Mouse (Mus musculus): ENCODE measurements around the gene Prkn. TPM values are rescaled to one million over a fixed set of nuclear protein-coding genes. Genes with fewer than 3 reads are reported as not detected.

Gene Prkn
- polyA plus RNA-seq, 1 experiment from 2014 or later: 3.2 TPM

GRCm38 (mm10) chr17:11230604-11231395, 390.6 kb downstream of the Prkn start:
- Histone ChIP-seq H3K79me2 (ENCODE audit: inconsistent target) (no peaks in the 10 kb centered on the region), H3K36me3 (ENCODE audit: inconsistent target) (no peaks in the 10 kb centered on the region), H3K4me3 (ENCODE audit: inconsistent target) (no peak overlapping the region), H3K27ac (no peak overlapping the region)
- WGBS (ENCODE audit: missing documents): 73% methylated on average over 12 of the region's 12 CpGs

DNA sequence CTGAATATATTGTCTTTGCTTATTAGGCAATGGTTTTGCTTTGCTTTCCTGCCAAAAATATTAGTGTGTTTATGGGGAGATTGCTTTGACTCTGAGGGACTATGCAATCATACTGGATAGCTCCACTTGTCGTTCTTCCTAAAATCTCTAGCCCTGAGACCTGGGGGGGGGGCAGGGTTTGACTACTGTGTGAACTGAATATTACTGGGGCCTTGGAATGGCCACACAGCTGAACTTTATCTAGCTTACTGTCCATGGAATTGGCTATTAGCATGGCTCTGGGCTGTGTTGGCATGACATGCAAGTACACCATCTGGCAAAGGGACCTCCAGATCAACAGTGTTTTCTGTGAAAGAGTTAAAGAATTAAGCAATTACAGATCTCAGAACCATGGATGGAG, 395.1 kb downstream of the Prkn start:
- 83% methylated on average over 1 of the region's 1 CpGs for WGBS (ENCODE audit: missing documents)
- H3K36me3 ChIP-seq (ENCODE audit: inconsistent target): no peaks in the 10 kb centered on the region

DNA sequence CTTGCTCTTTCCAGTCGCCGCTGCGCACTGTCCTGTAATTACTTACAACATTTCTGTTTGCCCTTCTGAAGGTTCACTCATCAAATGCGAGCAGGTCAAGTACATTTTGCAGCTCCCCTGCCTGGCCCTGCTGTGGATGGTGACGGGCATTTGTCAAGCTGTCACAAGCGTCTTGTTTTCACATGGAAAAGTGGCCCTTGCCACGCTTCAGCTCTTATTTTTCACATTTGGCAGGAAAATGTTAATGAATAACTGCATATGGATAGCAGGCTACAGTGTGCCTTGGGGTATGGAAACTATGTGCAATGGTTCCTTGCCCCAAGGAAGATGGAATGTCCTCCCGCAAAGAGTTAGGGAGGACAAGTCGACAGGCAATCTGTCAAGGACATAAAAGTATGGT, 404.9 kb downstream of the Prkn start:
- Histone ChIP-seq H3K27ac (no peak overlapping the region), H3K36me3 (ENCODE audit: inconsistent target) (no peaks in the 10 kb centered on the region), H3K79me2 (ENCODE audit: inconsistent target) (no peaks in the 10 kb centered on the region), H3K4me3 (ENCODE audit: inconsistent target) (no peak overlapping the region)
- 93% methylated on average over 9 of the region's 9 CpGs for WGBS (ENCODE audit: missing documents)

More for the DNA sequence above, 395.1 kb downstream of the Prkn start:
- no peaks in the 10 kb centered on the region for H3K79me2 ChIP-seq (ENCODE audit: inconsistent target)
- no peak overlapping the region for H3K4me3 ChIP-seq (ENCODE audit: inconsistent target)
- H3K27ac ChIP-seq: no peak overlapping the region

- no peaks in the 10 kb centered on the region for H3K36me3 ChIP-seq (ENCODE audit: inconsistent target)
- 84% methylated on average over 6 of the region's 6 CpGs for WGBS (ENCODE audit: missing documents)
- no peak overlapping the region for H3K27ac ChIP-seq
- no peaks in the 10 kb centered on the region for H3K79me2 ChIP-seq (ENCODE audit: inconsistent target)
- H3K4me3 ChIP-seq (ENCODE audit: inconsistent target): no peak overlapping the region
Observed at GRCm38 (mm10) chr17:11249216-11249615, 409.0 kb downstream of the Prkn start.

GRCm38 (mm10) chr17:11260663-11261062, 420.5 kb downstream of the Prkn start:
- H3K4me3 ChIP-seq (ENCODE audit: inconsistent target): no peak overlapping the region
- 91% methylated on average over 8 of the region's 8 CpGs for WGBS (ENCODE audit: missing documents)
- H3K27ac ChIP-seq: no peak overlapping the region
- no peaks in the 10 kb centered on the region for H3K79me2 ChIP-seq (ENCODE audit: inconsistent target)
- H3K36me3 ChIP-seq (ENCODE audit: inconsistent target): no peaks in the 10 kb centered on the region

DNA sequence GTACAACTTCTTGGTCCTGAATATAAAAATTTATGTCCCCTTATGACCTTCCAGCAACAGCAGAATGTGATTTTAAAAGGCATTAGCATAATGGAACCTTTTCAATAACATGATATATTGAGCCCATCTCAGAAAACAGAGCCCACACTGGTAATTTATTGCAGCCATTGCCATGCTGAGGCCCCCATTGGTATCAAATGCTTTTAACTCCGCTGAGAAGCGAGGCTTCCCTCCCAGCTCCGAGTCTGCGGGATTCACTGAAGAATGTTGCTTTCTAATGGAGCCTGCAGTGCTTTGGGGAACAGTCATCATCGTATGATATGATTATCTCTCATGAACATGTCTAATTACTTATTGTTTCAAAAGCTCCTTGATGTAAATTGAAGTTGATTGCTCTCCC, 421.5 kb downstream of the Prkn start:
- WGBS (ENCODE audit: missing documents): 87% methylated on average over 5 of the region's 5 CpGs
- H3K36me3 ChIP-seq (ENCODE audit: inconsistent target): no peaks in the 10 kb centered on the region
- H3K27ac ChIP-seq: no peak overlapping the region
- H3K4me3 ChIP-seq (ENCODE audit: inconsistent target): no peak overlapping the region
- no peaks in the 10 kb centered on the region for H3K79me2 ChIP-seq (ENCODE audit: inconsistent target)

- no peak overlapping the region for H3K27ac ChIP-seq
- no peaks in the 10 kb centered on the region for H3K36me3 ChIP-seq (ENCODE audit: inconsistent target)
- WGBS (ENCODE audit: missing documents): 97% methylated on average over 4 of the region's 4 CpGs
- no peaks in the 10 kb centered on the region for H3K79me2 ChIP-seq (ENCODE audit: inconsistent target)
- no peak overlapping the region for H3K4me3 ChIP-seq (ENCODE audit: inconsistent target)
Observed at GRCm38 (mm10) chr17:11267951-11268350, 427.8 kb downstream of the Prkn start.

DNA sequence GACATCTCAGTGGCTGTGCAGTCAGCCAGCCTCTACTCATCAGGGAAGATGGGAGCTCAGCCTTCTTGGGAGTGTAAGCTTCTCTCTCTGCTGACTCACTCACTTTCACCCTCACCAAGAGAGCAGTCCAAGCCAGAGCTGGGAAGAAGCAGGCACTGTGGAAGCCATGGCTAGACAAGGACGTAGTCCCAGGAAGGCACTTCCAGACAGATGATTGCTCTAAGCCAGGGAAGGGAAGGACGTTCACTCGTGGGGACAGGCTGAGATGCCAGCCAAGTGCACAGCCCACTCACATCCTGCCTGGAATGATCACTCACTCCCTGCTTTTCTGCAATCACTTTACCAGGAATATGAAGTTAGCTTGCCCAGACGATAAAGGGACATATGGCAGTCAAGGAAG, 430.0 kb downstream of the Prkn start:
- WGBS (ENCODE audit: missing documents): 86% methylated on average over 4 of the region's 4 CpGs

GRCm38 (mm10) chr17:11271876-11272275, 431.7 kb downstream of the Prkn start:
- no peak overlapping the region for H3K4me3 ChIP-seq (ENCODE audit: inconsistent target)
- H3K79me2 ChIP-seq (ENCODE audit: inconsistent target): no peaks in the 10 kb centered on the region
- H3K27ac ChIP-seq: no peak overlapping the region
- H3K36me3 ChIP-seq (ENCODE audit: inconsistent target): no peaks in the 10 kb centered on the region

More for the DNA sequence above, 430.0 kb downstream of the Prkn start:
- H3K36me3 ChIP-seq (ENCODE audit: inconsistent target): no peaks in the 10 kb centered on the region
- no peak overlapping the region for H3K27ac ChIP-seq
- H3K4me3 ChIP-seq (ENCODE audit: inconsistent target): no peak overlapping the region
- H3K79me2 ChIP-seq (ENCODE audit: inconsistent target): no peaks in the 10 kb centered on the region

- Histone ChIP-seq H3K4me3 (ENCODE audit: inconsistent target) (no peak overlapping the region), H3K36me3 (ENCODE audit: inconsistent target) (no peaks in the 10 kb centered on the region), H3K79me2 (ENCODE audit: inconsistent target) (no peaks in the 10 kb centered on the region), H3K27ac (no peak overlapping the region)
- WGBS (ENCODE audit: missing documents): 85% methylated on average over 4 of the region's 4 CpGs
Observed at GRCm38 (mm10) chr17:11284246-11284645, 444.1 kb downstream of the Prkn start.

GRCm38 (mm10) chr17:11290183-11290582, 450.0 kb downstream of the Prkn start:
- no peaks in the 10 kb centered on the region for H3K36me3 ChIP-seq (ENCODE audit: inconsistent target)
- WGBS (ENCODE audit: missing documents): 74% methylated on average over 3 of the region's 3 CpGs

GRCm38 (mm10) chr17:11303116-11303515, 462.9 kb downstream of the Prkn start:
- H3K79me2 ChIP-seq (ENCODE audit: inconsistent target): no peaks in the 10 kb centered on the region
- H3K36me3 ChIP-seq (ENCODE audit: inconsistent target): no peaks in the 10 kb centered on the region
- H3K4me3 ChIP-seq (ENCODE audit: inconsistent target): no peak overlapping the region
- WGBS (ENCODE audit: missing documents): 80% methylated on average over 8 of the region's 9 CpGs
- no peak overlapping the region for H3K27ac ChIP-seq

More at GRCm38 (mm10) chr17:11290183-11290582, 450.0 kb downstream of the Prkn start:
- Histone ChIP-seq H3K79me2 (ENCODE audit: inconsistent target) (no peaks in the 10 kb centered on the region), H3K27ac (no peak overlapping the region), H3K4me3 (ENCODE audit: inconsistent target) (no peak overlapping the region)

- H3K4me3 ChIP-seq (ENCODE audit: inconsistent target): no peak overlapping the region
- no peaks in the 10 kb centered on the region for H3K36me3 ChIP-seq (ENCODE audit: inconsistent target)
- no peak overlapping the region for H3K27ac ChIP-seq
- WGBS (ENCODE audit: missing documents): 30% methylated on average over 1 of the region's 1 CpGs
- H3K79me2 ChIP-seq (ENCODE audit: inconsistent target): no peaks in the 10 kb centered on the region
Observed at GRCm38 (mm10) chr17:11309843-11310242, 469.7 kb downstream of the Prkn start.

DNA sequence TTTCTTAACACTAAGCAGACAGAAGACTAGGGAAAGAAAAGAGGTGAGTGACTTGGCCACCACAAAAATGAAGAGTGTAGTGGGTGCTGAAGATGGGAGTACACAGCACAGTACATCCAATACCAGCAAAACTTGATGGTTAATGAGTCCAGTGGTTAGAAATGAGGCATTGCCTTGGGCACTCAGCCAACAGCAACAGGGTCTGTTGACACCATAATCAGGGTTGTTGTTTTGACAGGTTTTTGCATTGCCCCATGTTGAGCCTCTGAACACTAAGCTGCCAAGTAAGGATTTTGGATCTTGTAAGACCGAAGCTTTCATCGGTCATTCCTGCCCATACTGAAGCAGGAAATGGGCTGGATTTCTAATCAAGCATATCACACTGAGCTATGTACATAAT, 474.0 kb downstream of the Prkn start:
- WGBS (ENCODE audit: missing documents): 91% methylated on average over 2 of the region's 2 CpGs
- Histone ChIP-seq H3K27ac (no peak overlapping the region), H3K79me2 (ENCODE audit: inconsistent target) (no peaks in the 10 kb centered on the region), H3K4me3 (ENCODE audit: inconsistent target) (no peak overlapping the region), H3K36me3 (ENCODE audit: inconsistent target) (no peaks in the 10 kb centered on the region)

- Histone ChIP-seq H3K36me3 (ENCODE audit: inconsistent target) (no peaks in the 10 kb centered on the region), H3K4me3 (ENCODE audit: inconsistent target) (no peak overlapping the region), H3K27ac (no peak overlapping the region), H3K79me2 (ENCODE audit: inconsistent target) (no peaks in the 10 kb centered on the region)
- 94% methylated on average over 4 of the region's 4 CpGs for WGBS (ENCODE audit: missing documents)
Observed at GRCm38 (mm10) chr17:11315675-11316074, 475.5 kb downstream of the Prkn start.

DNA sequence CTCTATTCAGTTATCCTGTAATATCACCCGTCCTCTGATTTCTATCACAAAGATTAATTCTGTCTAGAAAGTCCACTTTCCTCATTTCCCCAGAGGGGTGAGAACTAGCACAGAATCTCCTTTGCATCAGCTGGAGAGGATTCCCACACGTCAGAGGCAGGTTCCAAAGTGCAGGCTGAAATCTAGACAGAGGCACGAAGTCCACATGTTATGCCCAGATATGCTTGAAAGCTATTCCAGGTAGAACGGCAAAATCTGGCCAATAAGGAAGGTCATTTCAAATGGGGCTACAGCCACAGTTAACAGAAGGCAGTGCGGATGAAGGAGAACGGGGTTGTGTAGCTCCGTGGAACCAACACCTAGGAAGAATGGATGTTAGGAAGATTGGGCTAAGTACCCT, 478.8 kb downstream of the Prkn start:
- Histone ChIP-seq H3K36me3 (ENCODE audit: inconsistent target) (no peaks in the 10 kb centered on the region), H3K4me3 (ENCODE audit: inconsistent target) (no peak overlapping the region), H3K79me2 (ENCODE audit: inconsistent target) (no peaks in the 10 kb centered on the region), H3K27ac (no peak overlapping the region)
- WGBS (ENCODE audit: missing documents): 90% methylated on average over 7 of the region's 7 CpGs
